Mouse (Mus musculus) myocyte (in vitro differentiated cells): ENCODE measurements around the gene Haus4. TPM values are rescaled to one million over a fixed set of nuclear protein-coding genes. Genes with fewer than 3 reads are reported as not detected.
A peak's percentile ranks its signal among the peaks of the same experiment; 100 is the strongest.

ENCODE experiments used
- H3K27me3 ChIP-seq: one replicate; pipeline ENCODE4 v1.6.1; 2011; ENCODE audit not compliant: control insufficient read depth, insufficient read depth, insufficient read length
- H3K36me3 ChIP-seq: one replicate; pipeline ENCODE4 v1.6.1; 2011; ENCODE audit not compliant: control insufficient read depth, insufficient read depth
- H3K4me2 ChIP-seq: one replicate; pipeline ENCODE4 v1.6.1; 2011; ENCODE audit warnings: low read depth, control low read depth
- H3K4me3 ChIP-seq: one replicate; pipeline ENCODE4 v1.5.1; 2011; ENCODE audit warnings: mild to moderate bottlenecking, control low read depth, moderate library complexity
- H3K79me2 ChIP-seq: one replicate; pipeline ENCODE4 v1.6.1; 2011; ENCODE audit not compliant: control insufficient read depth, insufficient read depth
- H3ac ChIP-seq: one replicate; pipeline ENCODE4 v1.6.1; 2011; ENCODE audit not compliant: control insufficient read depth, insufficient read length
- CEBPB ChIP-seq: IDR thresholded peaks from 2 replicates; pipeline ENCODE4 v1.6.1; 2011; ENCODE audit warnings: mild to moderate bottlenecking, moderate library complexity; ENCODE audit not compliant: poor library complexity, insufficient read depth, severe bottlenecking
- E2F4 ChIP-seq: IDR thresholded peaks from one replicate; pipeline ENCODE4 v1.6.1; 2011; ENCODE audit warnings: mild to moderate bottlenecking, control low read depth, moderate library complexity; ENCODE audit not compliant: insufficient read depth
- MAX ChIP-seq: IDR thresholded peaks from one replicate; pipeline ENCODE4 v1.6.1; 2011; ENCODE audit warnings: low read depth, mild to moderate bottlenecking, control low read depth
- MYOD1 ChIP-seq, 3 experiments: IDR thresholded peaks; one replicate each; pipeline ENCODE4 v1.6.1; 2011; ENCODE audit warnings: control low read depth in 2 of 3, low read depth in 2 of 3, mild to moderate bottlenecking in 2 of 3, moderate library complexity in 1 of 3; ENCODE audit not compliant: insufficient read length in 2 of 3, control insufficient read depth in 1 of 3
- MYOG ChIP-seq, 3 experiments: IDR thresholded peaks; one replicate each; pipeline ENCODE4 v1.6.1; 2011; ENCODE audit warnings: control low read depth in 2 of 3, low read depth in 2 of 3, mild to moderate bottlenecking in 2 of 3; ENCODE audit not compliant: insufficient read length in 2 of 3, control insufficient read depth in 1 of 3, insufficient read depth in 1 of 3
- POLR2A ChIP-seq: IDR thresholded peaks from one replicate; pipeline ENCODE4 v1.6.1; 2011; ENCODE audit warnings: low read depth, mild to moderate bottlenecking, control low read depth, moderate library complexity; ENCODE audit not compliant: insufficient read length
- POLR2AphosphoS2 ChIP-seq: IDR thresholded peaks from one replicate; pipeline ENCODE4 v1.6.1; 2011; ENCODE audit warnings: low read depth, control low read depth; ENCODE audit not compliant: insufficient read length
- REST ChIP-seq: IDR thresholded peaks from one replicate; pipeline ENCODE4 v1.6.1; 2011; ENCODE audit warnings: mild to moderate bottlenecking, control low read depth, moderate library complexity; ENCODE audit not compliant: insufficient read depth, insufficient read length
- SRF ChIP-seq: IDR thresholded peaks from one replicate; pipeline ENCODE4 v1.6.1; 2011; ENCODE audit warnings: low read depth; ENCODE audit not compliant: control insufficient read depth, insufficient read length
- TCF12 ChIP-seq: IDR thresholded peaks from one replicate; pipeline ENCODE4 v1.6.1; 2011; ENCODE audit warnings: mild to moderate bottlenecking, control low read depth; ENCODE audit not compliant: poor library complexity, insufficient read depth, severe bottlenecking
- TCF3 ChIP-seq: IDR thresholded peaks from one replicate; pipeline ENCODE4 v1.6.1; 2011; ENCODE audit warnings: low read depth, control low read depth; ENCODE audit not compliant: insufficient read length
- USF1 ChIP-seq: IDR thresholded peaks from one replicate; pipeline ENCODE4 v1.6.1; 2011; ENCODE audit warnings: low read depth, mild to moderate bottlenecking, control low read depth, moderate library complexity
- polyA plus RNA-seq: library from polyadenylated mRNA; unstranded; fragments of >200 nt; fragmentation: generic; extraction: Trizol; gene quantifications from one replicate; pipeline ENCODE4 v1.2.1, GENCODE M21; 2012; ENCODE audit warnings: missing spikeins

The Haus4 gene
- polyA plus RNA-seq, 1 experiment: 23.5 TPM

DNA sequence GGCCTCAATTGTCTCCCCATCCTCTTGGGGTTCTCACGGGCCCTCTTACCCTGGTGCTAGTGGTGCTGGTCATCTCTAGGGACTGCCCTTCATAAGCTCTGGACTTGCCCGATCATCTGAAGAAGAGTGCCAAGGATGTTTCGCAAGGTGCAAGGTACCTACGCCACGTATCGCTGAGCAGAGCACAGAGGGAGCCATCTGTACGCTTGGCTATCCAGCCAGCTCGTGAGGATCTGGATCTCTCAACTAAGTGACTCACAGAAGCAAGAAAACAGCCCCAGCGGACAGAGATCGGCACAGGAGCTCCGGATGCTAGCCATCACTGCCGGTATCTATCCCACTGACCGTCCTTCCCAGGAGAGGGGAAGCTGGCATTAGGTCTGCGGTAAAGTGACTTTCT lies 57.7 kb downstream of the Haus4 start:
- no peak overlapping the region for H3K4me3 ChIP-seq

DNA sequence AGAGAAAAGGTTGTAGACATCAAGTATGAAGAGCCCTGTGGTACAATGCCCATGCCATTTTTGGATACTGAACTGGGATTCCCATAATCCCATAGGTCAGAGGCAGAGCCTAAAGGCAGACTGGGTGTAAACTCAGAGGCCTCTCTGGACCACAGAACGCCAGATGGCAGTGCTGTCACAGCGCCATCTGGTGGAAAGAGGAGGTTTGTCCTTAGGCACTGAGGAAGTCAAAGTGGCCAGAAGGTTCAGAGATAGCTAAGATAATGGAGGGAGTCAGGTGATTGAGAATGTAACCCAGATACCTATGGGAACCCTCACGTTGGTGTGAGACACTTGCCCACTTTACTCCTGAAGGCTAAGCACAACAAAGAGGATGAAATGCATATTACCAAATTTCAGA lies 60.2 kb downstream of the Haus4 start:
- H3K4me3 ChIP-seq: no peak overlapping the region
- H3K79me2 ChIP-seq: no peaks in the 10 kb centered on the region
- H3K36me3 ChIP-seq: no peaks in the 10 kb centered on the region
- no peak overlapping the region for H3K4me2 ChIP-seq
- H3K27me3 ChIP-seq: no peaks in the 10 kb centered on the region
- H3ac ChIP-seq: no peak overlapping the region
- TF ChIP-seq TCF12 (no peak), SRF (no peak), MAX (no peak), MYOD1 (IDR thresholded peaks at IDR 0.05; ENCODE audit: control insufficient read depth in 1 of 3, insufficient read length in 2 of 3, low read depth in 2 of 3) (no peak), POLR2AphosphoS2 (no peak), CEBPB (no peak), MYOG (IDR thresholded peaks at IDR 0.05; ENCODE audit: control insufficient read depth in 1 of 3, insufficient read depth in 1 of 3, insufficient read length in 2 of 3, low read depth in 2 of 3) (no peak), TCF3 (no peak), REST (no peak), USF1 (no peak), POLR2A (no peak)

More for the DNA sequence above, 57.7 kb downstream of the Haus4 start:
- TF ChIP-seq MYOD1 (IDR thresholded peaks at IDR 0.05; ENCODE audit: control insufficient read depth in 1 of 3, insufficient read length in 2 of 3, low read depth in 2 of 3) (no peak), E2F4 (no peak), REST (no peak), CEBPB (no peak), TCF12 (no peak), TCF3 (no peak), MAX (no peak), POLR2AphosphoS2 (no peak), MYOG (IDR thresholded peaks at IDR 0.05; ENCODE audit: control insufficient read depth in 1 of 3, insufficient read depth in 1 of 3, insufficient read length in 2 of 3, low read depth in 2 of 3) (no peak), POLR2A (no peak), SRF (no peak)
- Histone ChIP-seq H3K79me2 (no peaks in the 10 kb centered on the region), H3ac (no peak overlapping the region), H3K4me2 (no peak overlapping the region), H3K27me3 (no peaks in the 10 kb centered on the region), H3K36me3 (no peaks in the 10 kb centered on the region)

DNA sequence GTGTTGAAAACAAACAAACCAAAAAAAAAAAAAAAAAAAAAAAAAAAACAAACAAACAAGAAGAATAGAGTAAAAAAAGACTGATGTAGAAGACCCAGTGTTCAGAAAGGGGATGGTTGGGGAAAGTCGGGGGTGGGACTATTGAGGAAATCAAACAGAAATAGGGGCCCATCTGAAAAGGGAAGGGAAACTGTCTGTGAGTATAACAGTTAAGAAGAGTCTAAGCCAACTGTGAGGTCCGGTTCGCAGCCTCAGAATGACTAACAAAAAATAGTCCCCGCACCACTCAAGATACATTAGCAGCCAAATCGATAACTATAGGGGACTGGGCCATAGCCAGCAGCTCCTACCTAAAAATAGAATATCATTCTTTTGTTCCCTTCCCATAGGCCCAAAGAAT lies 61.2 kb downstream of the Haus4 start:
- Histone ChIP-seq H3K4me3 (no peak overlapping the region), H3K79me2 (no peaks in the 10 kb centered on the region), H3K36me3 (no peaks in the 10 kb centered on the region), H3K27me3 (no peaks in the 10 kb centered on the region), H3ac (no peak overlapping the region), H3K4me2 (no peak overlapping the region)
- no peak for TF ChIP-seq POLR2A
- no peak for TF ChIP-seq USF1
- no peak for TF ChIP-seq CEBPB
- no peak for TF ChIP-seq MYOD1 (IDR thresholded peaks at IDR 0.05; ENCODE audit: control insufficient read depth in 1 of 3, insufficient read length in 2 of 3, low read depth in 2 of 3)
- no peak for TF ChIP-seq MYOG (IDR thresholded peaks at IDR 0.05; ENCODE audit: control insufficient read depth in 1 of 3, insufficient read depth in 1 of 3, insufficient read length in 2 of 3, low read depth in 2 of 3)
- no peak for TF ChIP-seq MAX
- TF ChIP-seq TCF3: no peak
- TF ChIP-seq E2F4: no peak
- TF ChIP-seq TCF12: no peak
- TF ChIP-seq POLR2AphosphoS2: no peak
- TF ChIP-seq SRF: no peak
- no peak for TF ChIP-seq REST

DNA sequence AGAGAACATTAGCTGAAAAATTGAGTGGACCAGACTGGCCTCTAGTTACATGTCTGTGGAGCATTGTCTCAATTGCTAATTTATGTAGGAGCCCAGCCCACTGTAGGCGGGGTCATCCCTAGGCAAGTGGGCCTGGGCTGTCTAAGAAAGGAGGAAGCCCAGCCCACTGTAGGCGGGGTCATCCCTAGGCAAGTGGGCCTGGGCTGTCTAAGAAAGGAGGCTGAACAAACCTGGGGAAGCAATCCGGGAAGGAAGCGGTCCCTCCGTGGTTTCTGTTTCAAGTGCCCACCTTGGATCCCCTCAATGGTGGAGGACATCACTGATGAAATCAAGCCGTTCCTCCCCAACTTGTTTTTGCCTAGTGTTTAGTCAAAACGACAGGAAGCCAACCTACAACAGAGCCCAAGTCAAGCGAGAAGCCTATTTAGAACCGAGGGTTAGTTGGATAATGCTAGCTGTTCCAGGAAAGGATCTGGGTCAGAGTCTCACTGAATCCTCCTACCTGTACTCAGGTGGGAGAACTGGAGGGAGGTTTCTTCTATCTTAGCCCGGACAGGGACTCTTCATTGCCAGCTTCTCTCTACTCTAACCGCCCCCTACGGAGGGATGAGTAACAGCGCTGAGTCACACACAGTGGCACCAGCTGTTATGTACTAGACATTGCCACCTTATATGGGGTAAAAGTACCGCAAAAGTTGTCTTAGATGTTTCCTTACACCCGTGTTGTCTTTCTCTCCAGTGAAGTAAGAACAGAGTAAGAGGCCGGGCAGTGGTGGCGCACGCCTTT lies 61.9 kb downstream of the Haus4 start:
- no peaks in the 10 kb centered on the region for H3K79me2 ChIP-seq
- no peak overlapping the region for H3ac ChIP-seq
- TF ChIP-seq MYOD1 (IDR thresholded peaks at IDR 0.05; ENCODE audit: control insufficient read depth in 1 of 3, insufficient read length in 2 of 3, low read depth in 2 of 3) (peak in 2 of 3 experiments; percentile 52 to 76), TCF12 (no peak), SRF (peak; percentile 80), MYOG (IDR thresholded peaks at IDR 0.05; ENCODE audit: control insufficient read depth in 1 of 3, insufficient read depth in 1 of 3, insufficient read length in 2 of 3, low read depth in 2 of 3) (peak in 1 of 3 experiments; percentile 13), E2F4 (no peak)
- no peaks in the 10 kb centered on the region for H3K27me3 ChIP-seq
- H3K4me3 ChIP-seq: no peak overlapping the region
- H3K4me2 ChIP-seq: peak overlapping the region; percentile 29
- H3K36me3 ChIP-seq: no peaks in the 10 kb centered on the region

Other genes with a start within 250 kb of the Haus4 start
- gene Oxa1l, start 193.8 kb downstream of the Haus4 start, polyA plus RNA-seq: 68.6 TPM
- 6.8 TPM for gene Slc7a7, start 136.8 kb downstream of the Haus4 start, polyA plus RNA-seq
- 483 TPM for gene Mrpl52, start 127.7 kb downstream of the Haus4 start, polyA plus RNA-seq
- 108 TPM for gene Mmp14, start 123.0 kb downstream of the Haus4 start, polyA plus RNA-seq
- gene Lrp10, start 90.5 kb downstream of the Haus4 start, polyA plus RNA-seq: 81.8 TPM
- gene Rem2, start 78.5 kb downstream of the Haus4 start, polyA plus RNA-seq: 0.20 TPM
- 140 TPM for gene Prmt5, start 37.1 kb downstream of the Haus4 start, polyA plus RNA-seq
- gene Ajuba, start 22.9 kb upstream of the Haus4 start, polyA plus RNA-seq: 30.8 TPM
- 7.3 TPM for gene 4931414P19Rik, start 51.4 kb upstream of the Haus4 start, polyA plus RNA-seq
- 416 TPM for gene Psmb5, start 63.4 kb upstream of the Haus4 start, polyA plus RNA-seq
- not detected for gene Psmb11, start 66.8 kb upstream of the Haus4 start, polyA plus RNA-seq
- not detected for gene Gm17606, start 86.3 kb upstream of the Haus4 start, polyA plus RNA-seq
- gene Cdh24, start 86.7 kb upstream of the Haus4 start, polyA plus RNA-seq: 4.3 TPM
- gene 1700123O20Rik, start 131.6 kb upstream of the Haus4 start, polyA plus RNA-seq: 36.3 TPM
- 77.3 TPM for gene Acin1, start 132.3 kb upstream of the Haus4 start, polyA plus RNA-seq
- 0.04 TPM for gene Gm29776, start 144.2 kb upstream of the Haus4 start, polyA plus RNA-seq
- not detected for gene Cebpe, start 157.6 kb upstream of the Haus4 start, polyA plus RNA-seq
- gene Slc7a8, start 227.3 kb upstream of the Haus4 start, polyA plus RNA-seq: not detected